Mouse (Mus musculus): ENCODE measurements around the gene Plekhg1. TPM values are rescaled to one million over a fixed set of nuclear protein-coding genes. Genes with fewer than 3 reads are reported as not detected.

Plekhg1 gene
- polyA plus RNA-seq, 1 experiment, result under 0.01 TPM

- TF ChIP-seq USF1 (IDR thresholded peaks at IDR 0.05; ENCODE audit: low read depth), result no peak
- no peak for TF ChIP-seq MAX (IDR thresholded peaks at IDR 0.05; ENCODE audit: low read depth)
- no peak for TF ChIP-seq E2F4 (IDR thresholded peaks at IDR 0.05; ENCODE audit: insufficient read depth)
- no peak for TF ChIP-seq POLR2A (IDR thresholded peaks at IDR 0.05; ENCODE audit: insufficient read length, low read depth)
- no peak for TF ChIP-seq MYOG (IDR thresholded peaks at IDR 0.05; ENCODE audit: control insufficient read depth in 1 of 3, insufficient read depth in 1 of 3, insufficient read length in 2 of 3, low read depth in 2 of 3)
- Histone ChIP-seq H3K4me3 (no peak overlapping the region), H3ac (ENCODE audit: control insufficient read depth, insufficient read length) (no peak overlapping the region), H3K79me2 (ENCODE audit: control insufficient read depth, insufficient read depth) (no peaks in the 10 kb centered on the region), H3K4me2 (ENCODE audit: low read depth) (no peak overlapping the region), H3K36me3 (ENCODE audit: control insufficient read depth, insufficient read depth) (no peaks in the 10 kb centered on the region), H3K27me3 (ENCODE audit: control insufficient read depth, insufficient read depth, insufficient read length) (no peaks in the 10 kb centered on the region)
Measured at GRCm38 (mm10) chr10:3834060-3834459, 93.9 kb downstream of the Plekhg1 start.

- TF ChIP-seq TCF3 (IDR thresholded peaks at IDR 0.05; ENCODE audit: insufficient read length, low read depth) (no peak), REST (IDR thresholded peaks at IDR 0.05; ENCODE audit: insufficient read depth, insufficient read length) (no peak), MYOG (IDR thresholded peaks at IDR 0.05; ENCODE audit: control insufficient read depth in 1 of 3, insufficient read depth in 1 of 3, insufficient read length in 2 of 3, low read depth in 2 of 3) (no peak), CEBPB (IDR thresholded peaks at IDR 0.05; ENCODE audit: insufficient read depth, poor library complexity, severe bottlenecking) (no peak), MYOD1 (IDR thresholded peaks at IDR 0.05; ENCODE audit: control insufficient read depth in 1 of 3, insufficient read length in 2 of 3, low read depth in 2 of 3) (no peak), SRF (IDR thresholded peaks at IDR 0.05; ENCODE audit: control insufficient read depth, insufficient read length, low read depth) (no peak)
- Histone ChIP-seq H3K79me2 (ENCODE audit: control insufficient read depth, insufficient read depth) (no peaks in the 10 kb centered on the region), H3ac (ENCODE audit: control insufficient read depth, insufficient read length) (no peak overlapping the region), H3K27me3 (ENCODE audit: control insufficient read depth, insufficient read depth, insufficient read length) (no peaks in the 10 kb centered on the region), H3K4me2 (ENCODE audit: low read depth) (no peak overlapping the region), H3K36me3 (ENCODE audit: control insufficient read depth, insufficient read depth) (no peaks in the 10 kb centered on the region), H3K4me3 (no peak overlapping the region)
Measured at GRCm38 (mm10) chr10:3834678-3835077, 94.5 kb downstream of the Plekhg1 start.

DNA sequence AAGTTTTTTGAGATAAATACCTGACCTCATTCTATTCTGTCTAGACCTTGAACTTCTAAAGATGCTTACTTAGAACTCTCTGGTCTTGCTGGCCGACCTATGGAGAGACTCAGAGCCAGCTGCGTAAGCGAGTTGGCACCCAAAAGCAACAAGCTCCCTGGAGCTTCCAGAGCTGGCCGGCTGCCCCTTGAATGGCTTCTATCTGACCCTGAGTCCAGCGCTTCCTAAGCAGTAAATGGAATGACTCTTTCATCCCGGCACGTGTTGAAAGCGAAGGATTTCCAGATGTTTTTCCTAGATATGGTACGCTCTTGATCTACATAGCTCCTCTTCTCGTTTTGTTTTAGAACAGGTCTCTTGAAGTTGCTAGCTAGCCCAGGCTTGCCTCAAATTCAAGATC is 95.5 kb downstream of the Plekhg1 start:
- no peaks in the 10 kb centered on the region for H3K36me3 ChIP-seq (ENCODE audit: control insufficient read depth, insufficient read depth)
- no peak overlapping the region for H3ac ChIP-seq (ENCODE audit: control insufficient read depth, insufficient read length)
- H3K79me2 ChIP-seq (ENCODE audit: control insufficient read depth, insufficient read depth), result no peaks in the 10 kb centered on the region
- TF ChIP-seq POLR2A (IDR thresholded peaks at IDR 0.05; ENCODE audit: insufficient read length, low read depth) (no peak), TCF12 (IDR thresholded peaks at IDR 0.05; ENCODE audit: insufficient read depth, poor library complexity, severe bottlenecking) (no peak), MYOD1 (IDR thresholded peaks at IDR 0.05; ENCODE audit: control insufficient read depth in 1 of 3, insufficient read length in 2 of 3, low read depth in 2 of 3) (no peak)
- H3K27me3 ChIP-seq (ENCODE audit: control insufficient read depth, insufficient read depth, insufficient read length), result no peaks in the 10 kb centered on the region
- no peak overlapping the region for H3K4me2 ChIP-seq (ENCODE audit: low read depth)
- no peak overlapping the region for H3K4me3 ChIP-seq

- H3ac ChIP-seq (ENCODE audit: control insufficient read depth, insufficient read length), result no peak overlapping the region
- H3K36me3 ChIP-seq (ENCODE audit: control insufficient read depth, insufficient read depth), result no peaks in the 10 kb centered on the region
- H3K27me3 ChIP-seq (ENCODE audit: control insufficient read depth, insufficient read depth, insufficient read length), result no peaks in the 10 kb centered on the region
- H3K4me3 ChIP-seq, result no peak overlapping the region
- no peak overlapping the region for H3K4me2 ChIP-seq (ENCODE audit: low read depth)
- TF ChIP-seq MYOG (IDR thresholded peaks at IDR 0.05; ENCODE audit: control insufficient read depth in 1 of 3, insufficient read depth in 1 of 3, insufficient read length in 2 of 3, low read depth in 2 of 3) (no peak), USF1 (IDR thresholded peaks at IDR 0.05; ENCODE audit: low read depth) (no peak), TCF12 (IDR thresholded peaks at IDR 0.05; ENCODE audit: insufficient read depth, poor library complexity, severe bottlenecking) (no peak), CEBPB (IDR thresholded peaks at IDR 0.05; ENCODE audit: insufficient read depth, poor library complexity, severe bottlenecking) (no peak), MAX (IDR thresholded peaks at IDR 0.05; ENCODE audit: low read depth) (no peak), SRF (IDR thresholded peaks at IDR 0.05; ENCODE audit: control insufficient read depth, insufficient read length, low read depth) (no peak), TCF3 (IDR thresholded peaks at IDR 0.05; ENCODE audit: insufficient read length, low read depth) (no peak), POLR2A (IDR thresholded peaks at IDR 0.05; ENCODE audit: insufficient read length, low read depth) (no peak), E2F4 (IDR thresholded peaks at IDR 0.05; ENCODE audit: insufficient read depth) (no peak), MYOD1 (IDR thresholded peaks at IDR 0.05; ENCODE audit: control insufficient read depth in 1 of 3, insufficient read length in 2 of 3, low read depth in 2 of 3) (no peak), REST (IDR thresholded peaks at IDR 0.05; ENCODE audit: insufficient read depth, insufficient read length) (no peak), POLR2AphosphoS2 (IDR thresholded peaks at IDR 0.05; ENCODE audit: insufficient read length, low read depth) (no peak)
- H3K79me2 ChIP-seq (ENCODE audit: control insufficient read depth, insufficient read depth), result no peaks in the 10 kb centered on the region
Measured at GRCm38 (mm10) chr10:3839748-3840432, 99.7 kb downstream of the Plekhg1 start.

GRCm38 (mm10) chr10:3844430-3844829 is 104.3 kb downstream of the Plekhg1 start:
- Histone ChIP-seq H3K4me2 (ENCODE audit: low read depth) (no peak overlapping the region), H3K79me2 (ENCODE audit: control insufficient read depth, insufficient read depth) (no peaks in the 10 kb centered on the region), H3K4me3 (no peak overlapping the region), H3K27me3 (ENCODE audit: control insufficient read depth, insufficient read depth, insufficient read length) (no peaks in the 10 kb centered on the region), H3ac (ENCODE audit: control insufficient read depth, insufficient read length) (no peak overlapping the region), H3K36me3 (ENCODE audit: control insufficient read depth, insufficient read depth) (no peaks in the 10 kb centered on the region)
- TF ChIP-seq POLR2AphosphoS2 (IDR thresholded peaks at IDR 0.05; ENCODE audit: insufficient read length, low read depth), result no peak
- no peak for TF ChIP-seq TCF12 (IDR thresholded peaks at IDR 0.05; ENCODE audit: insufficient read depth, poor library complexity, severe bottlenecking)

Data from myocyte (in vitro differentiated cells).